Mouse (Mus musculus) forebrain, embryonic 14.5 days (tissue): ENCODE measurements around the gene Gm17324. TPM values are rescaled to one million over a fixed set of nuclear protein-coding genes. Genes with fewer than 3 reads are reported as not detected.
"Not testable (repeated sequence)": the region's sequence is repeated elsewhere in the genome, so short reads cannot be mapped to it uniquely, and the experiment has no call there.

Experiments used
- ATAC-seq: fragments of 200-750 bp; cut with Nextera tagmentation; 2 replicates; pipeline ENCODE4 v1.8.0; 2017; ENCODE audit warnings: mild to moderate bottlenecking, moderate library complexity
- DNase-seq: peaks from one replicate; pipeline ENCODE4 v3.0.0-alpha.2; 2015; ENCODE audit warnings: low spot score
- H3K27ac ChIP-seq: fragments of 300-500 bp; sonication (generic); 2 replicates; pipeline ENCODE4 v1.5.1; 2014; ENCODE audit warnings: low read depth, mild to moderate bottlenecking, control low read depth, low read length, moderate library complexity
- H3K27me3 ChIP-seq: fragments of 300-500 bp; sonication (generic); replicated peaks from 2 replicates; pipeline ENCODE4 v1.6.1; 2014; ENCODE audit warnings: low read length, control low read depth, mixed read lengths; ENCODE audit not compliant: control insufficient read depth, insufficient read depth
- H3K36me3 ChIP-seq: fragments of 300-500 bp; sonication (generic); 2 replicates; pipeline ENCODE4 v1.6.1; 2014; ENCODE audit warnings: low read length, control low read depth; ENCODE audit not compliant: control insufficient read depth, insufficient read depth
- H3K4me1 ChIP-seq: fragments of 300-500 bp; sonication (generic); 2 replicates; pipeline ENCODE4 v1.6.1; 2014; ENCODE audit warnings: antibody characterized with exemption, low read length, control low read depth; ENCODE audit not compliant: control insufficient read depth, insufficient read depth
- H3K4me2 ChIP-seq: fragments of 300-500 bp; sonication (generic); 2 replicates; pipeline ENCODE4 v1.6.1; 2014; ENCODE audit warnings: mild to moderate bottlenecking, control low read depth, low read length
- H3K4me3 ChIP-seq: fragments of 300-500 bp; sonication (generic); 2 replicates; pipeline ENCODE4 v1.5.1; 2014; ENCODE audit warnings: low read depth, low read length, control low read depth
- H3K9ac ChIP-seq: fragments of 300-500 bp; sonication (generic); 2 replicates; pipeline ENCODE4 v1.6.1; 2014; ENCODE audit warnings: mild to moderate bottlenecking, low read length, control low read depth, moderate library complexity
- H3K9me3 ChIP-seq: fragments of 300-500 bp; sonication (generic); replicated peaks from 2 replicates; pipeline ENCODE4 v1.6.1; 2016; ENCODE audit warnings: low read length, control low read depth, mixed read lengths; ENCODE audit not compliant: control insufficient read depth
- WGBS: fragments of 180-500 bp; shearing (Covaris S2); extraction: QIAGEN DNeasy Blood & Tissue Kit; methylation state at CpG from one replicate; pipeline ENCODE4 v1.1.7; 2014; 5-methylcytosine and 5-hydroxymethylcytosine counted together
- polyA plus RNA-seq: library from polyadenylated mRNA; unstranded; fragments of >200 nt; fragmentation: Nextera tagmentation; extraction: Ambion mirVana; gene quantifications from 2 replicates; pipeline ENCODE4 v1.2.1, GENCODE M21; 2014

Gene Gm17324
- 0.52 and 0.56 TPM in 2 replicates for polyA plus RNA-seq

- H3K36me3 ChIP-seq = peaks cover 18% of the 10 kb centered on the region
- under 1% methylated on average over 87 of the region's 96 CpGs for WGBS
- peaks cover 8% of the 10 kb centered on the region for H3K4me1 ChIP-seq
- H3K9me3 ChIP-seq = no peaks in the 10 kb centered on the region
- H3K4me2 ChIP-seq = peak within 1 kb of the TSS; percentile 64
- peak within 1 kb of the TSS; percentile 91 for H3K4me3 ChIP-seq
- peak within 1 kb of the TSS; percentile 92 for H3K9ac ChIP-seq
- peak; percentile 98 for ATAC-seq
- peak within 1 kb of the TSS; percentile 90 for H3K27ac ChIP-seq
- peak; percentile 95 for DNase-seq
- H3K27me3 ChIP-seq = peaks cover 23% of the 10 kb centered on the region
These were observed at the start of gene Gm17324, which contains the start of gene Mto1 for GRCm38 (mm10) chr9:78447973-78448873. Gm17324 (minus strand) TSS chr9:78448786. Mto1 (plus strand) TSS chr9:78448208.

- peaks cover 4% of the 10 kb centered on the region; the same call in 1 of the 2 replicates for H3K4me1 ChIP-seq
- ATAC-seq (no peak), DNase-seq (peak; percentile 61)
- no peaks in the 10 kb centered on the region for H3K9me3 ChIP-seq
- H3K4me2 ChIP-seq = no peak overlapping the region
- no peak overlapping the region for H3K27ac ChIP-seq
- no peak overlapping the region for H3K4me3 ChIP-seq
- no peak overlapping the region for H3K9ac ChIP-seq
- H3K27me3 ChIP-seq = no peaks in the 10 kb centered on the region
- H3K36me3 ChIP-seq = no peaks in the 10 kb centered on the region
- 66% methylated on average over 7 of the region's 7 CpGs for WGBS
These were observed 44.6 kb upstream of the Gm17324 start for GRCm38 (mm10) chr9:78493171-78493570.

- H3K27ac ChIP-seq = no peak overlapping the region
- H3K27me3 ChIP-seq = no peaks in the 10 kb centered on the region
- DNase-seq (no peak), ATAC-seq (no peak)
- H3K4me3 ChIP-seq = no peak overlapping the region
- H3K9ac ChIP-seq = no peak overlapping the region
- H3K9me3 ChIP-seq = no peaks in the 10 kb centered on the region
- WGBS = 89% methylated on average over 3 of the region's 3 CpGs
- peaks cover 4% of the 10 kb centered on the region; the same call in 1 of the 2 replicates for H3K4me1 ChIP-seq
- H3K36me3 ChIP-seq = no peaks in the 10 kb centered on the region
- H3K4me2 ChIP-seq = no peak overlapping the region
These were observed 43.7 kb upstream of the Gm17324 start for GRCm38 (mm10) chr9:78492254-78492653.

GRCm38 (mm10) chr9:78491169-78491568 is 42.6 kb upstream of the Gm17324 start:
- no peak overlapping the region for H3K27ac ChIP-seq
- no peak overlapping the region for H3K4me3 ChIP-seq
- H3K4me2 ChIP-seq = no peak overlapping the region
- H3K36me3 ChIP-seq = no peaks in the 10 kb centered on the region
- H3K27me3 ChIP-seq = no peaks in the 10 kb centered on the region
- DNase-seq (no peak), ATAC-seq (no peak)
- WGBS = 87% methylated on average over 3 of the region's 3 CpGs
- no peak overlapping the region for H3K9ac ChIP-seq
- no peaks in the 10 kb centered on the region for H3K9me3 ChIP-seq
- peaks cover 4% of the 10 kb centered on the region; the same call in 1 of the 2 replicates for H3K4me1 ChIP-seq

- 2% methylated on average over 15 of the region's 20 CpGs for WGBS
- peaks cover 4% of the 10 kb centered on the region; the same call in 1 of the 2 replicates for H3K4me1 ChIP-seq
- peak within 1 kb of the TSS; percentile 16; the same call in 1 of the 2 replicates for H3K27ac ChIP-seq
- H3K9ac ChIP-seq = peak within 1 kb of the TSS; percentile 52
- H3K4me2 ChIP-seq = peak within 1 kb of the TSS; percentile 63
- H3K4me3 ChIP-seq = peak within 1 kb of the TSS; percentile 30
- ATAC-seq (peak; percentile 68), DNase-seq (peak; percentile 33)
- no peaks in the 10 kb centered on the region for H3K27me3 ChIP-seq
- H3K36me3 ChIP-seq = no peaks in the 10 kb centered on the region
- H3K9me3 ChIP-seq = no peaks in the 10 kb centered on the region
These were observed 40.4 kb upstream of the Gm17324 start, which contains the start of gene Eef1a1 for GRCm38 (mm10) chr9:78488890-78489420. Eef1a1 (minus strand) TSS chr9:78489151.

- not testable (repeated sequence) for H3K36me3 ChIP-seq, H3K9me3 ChIP-seq, H3K27me3 ChIP-seq, H3K9ac ChIP-seq, H3K27ac ChIP-seq, ATAC-seq, H3K4me3 ChIP-seq, H3K4me1 ChIP-seq, H3K4me2 ChIP-seq, DNase-seq
- 97% methylated on average over 5 of the region's 5 CpGs for WGBS
These were observed 39.4 kb upstream of the Gm17324 start for GRCm38 (mm10) chr9:78488021-78488420.

GRCm38 (mm10) chr9:78484660-78485059 is 36.1 kb upstream of the Gm17324 start:
- no peak for DNase-seq
- Histone ChIP-seq H3K27ac (no peak overlapping the region), H3K27me3 (no peaks in the 10 kb centered on the region), H3K4me1 (peaks cover 9% of the 10 kb centered on the region), H3K9ac (no peak overlapping the region), H3K4me2 (no peak overlapping the region), H3K4me3 (no peak overlapping the region), H3K9me3 (no peaks in the 10 kb centered on the region), H3K36me3 (peaks cover 4% of the 10 kb centered on the region; the same call in 1 of the 2 replicates)
- no peak for ATAC-seq
- 72% methylated on average over 3 of the region's 3 CpGs for WGBS

GRCm38 (mm10) chr9:78482386-78482785 is 33.8 kb upstream of the Gm17324 start:
- 4% methylated on average over 3 of the region's 3 CpGs for WGBS
- H3K27me3 ChIP-seq = no peaks in the 10 kb centered on the region
- H3K9ac ChIP-seq = peak overlapping the region; percentile 79
- H3K4me2 ChIP-seq = peak overlapping the region; percentile 54
- peak overlapping the region; percentile 99 for H3K27ac ChIP-seq
- H3K4me3 ChIP-seq = peak overlapping the region; percentile 46
- H3K36me3 ChIP-seq = peaks cover 25% of the 10 kb centered on the region
- H3K4me1 ChIP-seq = peaks cover 8% of the 10 kb centered on the region; the same call in 1 of the 2 replicates
- H3K9me3 ChIP-seq = no peaks in the 10 kb centered on the region
- DNase-seq (no peak), ATAC-seq (no peak)
